Mouse (Mus musculus) brain, embryonic 14.5 days (tissue): ENCODE measurements around the gene Ffar2. TPM values are rescaled to one million over a fixed set of nuclear protein-coding genes. Genes with fewer than 3 reads are reported as not detected.
A peak's percentile ranks its signal among the peaks of the same experiment; 100 is the strongest.

ENCODE experiments used
- DNase-seq: peaks from one replicate; pipeline ENCODE4 v3.0.0-alpha.2; 2011; ENCODE audit warnings: low read depth
- CTCF ChIP-seq: fragments of 200-500 bp; IDR thresholded peaks from 2 replicates; pipeline ENCODE4 v1.5.1; 2012; ENCODE audit warnings: inconsistent platforms, mild to moderate bottlenecking, moderate library complexity, borderline replicate concordance; ENCODE audit not compliant: insufficient read depth, insufficient read length; ENCODE audit errors: extremely low read depth
- POLR2A ChIP-seq: fragments of 200-500 bp; IDR thresholded peaks from 2 replicates; pipeline ENCODE4 v1.6.1; 2012; ENCODE audit warnings: mild to moderate bottlenecking, inconsistent platforms, borderline replicate concordance; ENCODE audit not compliant: poor library complexity, insufficient read depth, insufficient read length, severe bottlenecking; ENCODE audit errors: extremely low read depth
- polyA plus RNA-seq: library from polyadenylated mRNA; depleted of rRNA; stranded (reverse); fragments of >200 nt; gene quantifications from 2 replicates; pipeline ENCODE4 v1.2.3, GENCODE M21; 2012; rRNA removed

Gene Ffar2
- polyA plus RNA-seq, 1 experiment = 0.46 TPM

DNA sequence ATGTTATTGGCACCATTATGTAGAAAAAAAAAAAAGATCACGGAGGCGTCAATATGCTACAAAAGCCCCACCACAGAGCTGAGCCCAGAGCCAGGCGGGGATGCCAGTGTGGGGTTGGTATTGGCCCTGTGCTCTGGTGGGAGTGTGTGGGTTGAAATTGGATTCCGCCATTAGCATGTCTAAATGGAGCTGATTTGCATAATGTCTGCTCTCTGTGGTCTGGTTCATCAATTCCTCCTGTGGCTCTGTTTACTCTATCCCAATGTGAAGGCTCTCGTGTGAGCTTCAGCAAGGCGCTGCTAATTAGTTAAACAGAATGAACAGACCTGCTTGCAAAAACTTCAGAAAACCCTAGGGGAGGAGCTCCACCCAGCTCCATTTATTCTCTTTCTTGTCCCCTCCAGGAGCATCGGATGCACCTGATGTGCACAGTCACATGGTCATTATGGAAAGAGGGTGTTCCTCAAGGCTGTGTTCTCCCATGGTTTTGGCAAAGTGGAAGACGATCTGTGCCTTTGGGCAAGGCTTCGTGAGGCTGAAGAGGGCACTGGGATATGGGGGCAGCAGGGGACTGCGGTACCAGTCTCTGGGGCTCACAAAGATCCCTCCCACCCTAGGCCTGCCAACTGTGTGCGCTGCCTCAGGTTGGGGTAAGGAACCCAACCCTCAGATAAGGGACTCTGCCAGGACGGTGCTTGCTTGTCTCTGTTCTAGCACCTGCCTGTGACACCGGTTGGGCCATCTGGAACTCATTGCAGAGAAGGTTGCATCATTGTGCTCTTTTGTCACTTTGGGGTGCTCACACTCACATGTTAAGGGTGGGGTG lies 37.6 kb downstream of the Ffar2 start:
- TF ChIP-seq POLR2A = no peak
- TF ChIP-seq CTCF = no peak
- DNase-seq = peak; percentile 82

DNA sequence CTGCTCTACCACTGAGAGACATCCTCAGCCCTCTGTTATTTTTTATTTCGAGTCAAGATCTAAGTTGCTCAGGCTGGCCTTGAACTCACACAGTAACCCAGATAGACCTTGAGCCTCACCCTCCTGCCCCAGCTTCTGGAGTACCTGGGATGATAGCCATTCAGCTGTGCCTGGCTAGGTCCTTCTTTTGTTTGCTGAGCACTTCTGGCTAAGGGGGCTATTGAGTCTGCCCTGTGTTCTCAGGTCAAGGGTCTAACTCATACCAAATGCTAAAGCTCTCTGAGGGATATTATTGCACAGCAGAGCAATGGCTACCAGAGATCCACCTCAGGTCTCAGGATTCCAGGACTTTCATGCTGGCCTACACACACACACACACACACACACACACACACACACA lies 38.4 kb downstream of the Ffar2 start:
- DNase-seq = no peak
- TF ChIP-seq CTCF = no peak
- TF ChIP-seq POLR2A = no peak

DNA sequence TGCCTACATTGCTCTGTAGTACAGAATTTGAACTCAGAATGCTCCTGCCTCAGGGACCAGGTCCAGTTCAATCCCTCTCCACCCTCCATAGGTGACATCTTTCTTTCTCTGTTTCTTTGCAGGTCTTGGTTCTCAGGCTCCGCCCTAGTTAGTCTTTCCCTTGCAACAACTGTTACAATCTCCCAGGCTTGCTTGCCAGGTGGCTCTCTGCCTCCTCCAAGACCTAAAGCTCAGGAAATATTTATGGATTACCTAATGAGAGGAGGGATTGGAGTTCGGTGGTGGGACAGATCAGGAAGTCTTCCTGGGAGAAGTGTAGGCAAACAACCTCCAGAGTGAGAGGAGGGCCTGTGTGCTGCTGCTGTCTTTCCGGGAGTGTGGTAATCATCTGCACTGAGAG lies 40.9 kb downstream of the Ffar2 start:
- DNase-seq = no peak
- TF ChIP-seq POLR2A (no peak), CTCF (no peak)

- TF ChIP-seq POLR2A = no peak
- TF ChIP-seq CTCF = peak; percentile 44; the same call in 1 of the 2 replicates
- DNase-seq = no peak
Measured at GRCm38 (mm10) chr7:30781792-30782191, 41.8 kb downstream of the Ffar2 start.

- no peak for DNase-seq
- TF ChIP-seq POLR2A = no peak
- no peak for TF ChIP-seq CTCF
Measured at GRCm38 (mm10) chr7:30777911-30778310, 45.7 kb downstream of the Ffar2 start.

- TF ChIP-seq POLR2A (no peak), CTCF (no peak)
Measured at GRCm38 (mm10) chr7:30777081-30777579, 46.4 kb downstream of the Ffar2 start.

DNA sequence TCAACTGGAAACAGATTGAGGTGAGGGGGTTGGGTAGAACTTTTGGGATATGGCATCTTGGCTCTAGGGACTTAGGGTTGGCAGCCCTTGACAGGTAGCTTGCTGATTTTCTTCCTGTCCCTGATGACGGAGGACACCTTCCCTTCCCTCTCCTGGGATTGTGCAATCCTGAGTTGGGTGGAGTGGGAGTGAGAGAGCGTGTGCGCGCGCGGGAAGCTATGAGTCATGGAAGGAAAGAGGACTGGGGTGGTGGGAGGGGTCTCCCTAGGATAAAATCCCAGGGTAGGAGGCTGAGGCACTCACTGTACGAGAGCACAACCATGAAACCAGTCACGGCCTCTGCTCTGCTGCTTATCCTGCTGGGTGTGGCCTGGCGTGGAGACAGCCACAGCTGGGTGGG lies 47.5 kb downstream of the Ffar2 start:
- no peak for TF ChIP-seq CTCF
- TF ChIP-seq POLR2A = no peak
- no peak for DNase-seq

More at GRCm38 (mm10) chr7:30777081-30777579, 46.4 kb downstream of the Ffar2 start:
- DNase-seq = no peak

- no peak for DNase-seq
- TF ChIP-seq POLR2A = no peak
- no peak for TF ChIP-seq CTCF
Measured at GRCm38 (mm10) chr7:30769236-30769635, 54.3 kb downstream of the Ffar2 start.

Other genes starting within 250 kb of the Ffar2 start
- gene Kmt2b, start 235.0 kb downstream of the Ffar2 start, polyA plus RNA-seq = 69.7 and 72.2 TPM in 2 replicates
- 0.37 and 0.47 TPM in 2 replicates for gene Zbtb32, start 224.9 kb downstream of the Ffar2 start, polyA plus RNA-seq
- 2.7 and 3.9 TPM in 2 replicates for gene Upk1a, start 210.9 kb downstream of the Ffar2 start, polyA plus RNA-seq
- 823 and 962 TPM in 2 replicates for gene Cox6b1, start 197.6 kb downstream of the Ffar2 start, polyA plus RNA-seq
- gene Etv2, start 187.9 kb downstream of the Ffar2 start, polyA plus RNA-seq = not detected in 2 replicates
- gene Rbm42, start 173.5 kb downstream of the Ffar2 start, polyA plus RNA-seq = 91.6 and 103 TPM in 2 replicates
- gene Haus5, start 158.8 kb downstream of the Ffar2 start, polyA plus RNA-seq = 21.9 and 36.6 TPM in 2 replicates
- gene Pmis2, start 152.2 kb downstream of the Ffar2 start, polyA plus RNA-seq = not detected in 2 replicates
- gene 2200002J24Rik, start 124.8 kb downstream of the Ffar2 start, polyA plus RNA-seq = 0.32 TPM in 1 of 2 replicates, not detected in the other
- gene Atp4a, start 111.6 kb downstream of the Ffar2 start, polyA plus RNA-seq = 1.7 and 2.4 TPM in 2 replicates
- 187 and 251 TPM in 2 replicates for gene Tmem147, start 94.2 kb downstream of the Ffar2 start, polyA plus RNA-seq
- gene Gapdhs, start 80.1 kb downstream of the Ffar2 start, polyA plus RNA-seq = 0.50 TPM in 1 of 2 replicates, not detected in the other
- 5.1 and 8.8 TPM in 2 replicates for gene Sbsn, start 72.3 kb downstream of the Ffar2 start, polyA plus RNA-seq
- gene Dmkn, start 60.0 kb downstream of the Ffar2 start, polyA plus RNA-seq = 3.5 and 14.2 TPM in 2 replicates
- 5.6 and 30.7 TPM in 2 replicates for gene Krtdap, start 35.9 kb downstream of the Ffar2 start, polyA plus RNA-seq
- gene Ffar3, start 32.4 kb upstream of the Ffar2 start, polyA plus RNA-seq = not detected in 2 replicates
- not detected in 2 replicates for gene Ffar1, start 37.8 kb upstream of the Ffar2 start, polyA plus RNA-seq
- 0.05 TPM in 1 of 2 replicates, not detected in the other for gene Cd22, start 56.6 kb upstream of the Ffar2 start, polyA plus RNA-seq
- 2.1 and 2.2 TPM in 2 replicates for gene Mag, start 91.1 kb upstream of the Ffar2 start, polyA plus RNA-seq
- not detected in 2 replicates for gene Hamp2, start 100.9 kb upstream of the Ffar2 start, polyA plus RNA-seq
- not detected in 2 replicates for gene Hamp, start 120.3 kb upstream of the Ffar2 start, polyA plus RNA-seq
- 165 and 170 TPM in 2 replicates for gene Usf2, start 133.0 kb upstream of the Ffar2 start, polyA plus RNA-seq
- gene Lsr, start 149.7 kb upstream of the Ffar2 start, polyA plus RNA-seq = 19.8 TPM in 2 replicates
- 0.37 and 0.42 TPM in 2 replicates for gene Fam187b, start 150.0 kb upstream of the Ffar2 start, polyA plus RNA-seq
- gene Fxyd5, start 218.7 kb upstream of the Ffar2 start, polyA plus RNA-seq = 10.3 and 12.5 TPM in 2 replicates
- gene Fxyd7, start 227.7 kb upstream of the Ffar2 start, polyA plus RNA-seq = 51.6 and 74.4 TPM in 2 replicates
- 8.5 and 12.6 TPM in 2 replicates for gene Fxyd1, start 233.4 kb upstream of the Ffar2 start, polyA plus RNA-seq
- gene Lgi4, start 235.6 kb upstream of the Ffar2 start, polyA plus RNA-seq = 0.74 and 0.79 TPM in 2 replicates